In the genomic region with DNA sequence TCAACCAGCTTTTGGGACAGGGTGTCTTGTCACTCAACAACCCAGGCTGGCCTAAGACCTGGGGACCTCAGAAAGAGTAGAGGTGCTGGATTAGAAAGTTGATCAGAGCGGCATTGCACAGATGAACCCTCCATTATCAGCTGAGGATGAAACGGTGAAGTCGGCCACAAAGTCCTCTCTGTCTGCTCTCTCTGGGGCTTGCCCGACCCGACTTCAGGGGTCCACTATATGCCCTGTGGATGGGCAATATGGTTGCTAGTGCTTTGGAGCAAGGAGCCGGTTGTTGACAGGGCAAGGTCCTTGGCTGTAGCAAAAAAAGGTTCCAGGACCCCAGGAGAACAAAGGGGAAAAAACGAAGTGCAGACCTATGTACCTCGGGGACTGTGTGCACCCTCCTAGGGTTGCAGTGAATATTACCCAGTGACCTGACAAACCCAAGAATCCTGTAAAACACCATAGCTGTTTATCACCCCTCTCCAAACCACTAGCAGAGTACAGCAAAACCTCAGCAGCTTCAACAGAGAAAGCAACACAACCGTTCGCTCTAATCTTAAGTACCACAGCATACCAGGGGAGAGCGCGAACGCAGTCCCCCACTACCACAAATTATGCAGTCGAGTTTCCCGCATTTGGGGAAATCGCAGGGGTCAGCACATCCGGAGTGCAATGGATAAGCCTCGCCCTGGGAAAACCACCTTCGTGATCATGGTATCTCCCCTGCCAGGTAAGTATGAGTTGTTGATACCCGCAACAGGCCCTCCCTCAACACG, we compare ENCODE assay signal across 8 mouse cellular contexts. TPM values are rescaled to one million over a fixed set of nuclear protein-coding genes. Genes with fewer than 3 reads are reported as not detected.
DNase-seq lines count a peak whose midpoint lies in the region; ATAC-seq and TF ChIP-seq lines count a peak whose summit lies in the region.
"Not testable (repeated sequence)": the region's sequence is repeated elsewhere in the genome, so short reads cannot be mapped to it uniquely, and the experiment has no call there.

No protein-coding gene starts in this region.

- not testable (repeated sequence) for H3K4me2 ChIP-seq in heart, embryonic 12.5 days; hindbrain, embryonic 15.5 days; kidney, postnatal 0 days (ENCODE audit: low read length); liver, embryonic 16.5 days (ENCODE audit: low read depth, low read length); midbrain, embryonic 13.5 days (replicated peaks)

- DNase-seq in G1E (ENCODE audit: low spot score); kidney, postnatal 0 days (ENCODE audit: low spot score): not testable (repeated sequence)

- not testable (repeated sequence) for H3K9me3 ChIP-seq in G1E (replicated peaks); heart, embryonic 12.5 days (replicated peaks); hindbrain, embryonic 15.5 days; kidney, postnatal 0 days (replicated peaks; ENCODE audit: low read length); liver, embryonic 16.5 days (replicated peaks; ENCODE audit: control insufficient read depth, low read length); midbrain, embryonic 13.5 days

- not testable (repeated sequence) for H3K36me3 ChIP-seq in G1E (replicated peaks); heart, embryonic 12.5 days; hindbrain, embryonic 15.5 days; kidney, postnatal 0 days (ENCODE audit: insufficient read depth, low read length); liver, embryonic 16.5 days (ENCODE audit: control insufficient read depth, insufficient read depth); midbrain, embryonic 13.5 days

- not testable (repeated sequence) for TF ChIP-seq CTCF in G1E (IDR thresholded peaks at IDR 0.05; ENCODE audit: low read depth, low read length); kidney, postnatal 0 days (IDR thresholded peaks at IDR 0.05; ENCODE audit: low read depth)

- not testable (repeated sequence) for H3K4me1 ChIP-seq in G1E (ENCODE audit: insufficient read depth, low read depth, low read length); heart, embryonic 12.5 days (replicated peaks); hindbrain, embryonic 15.5 days (replicated peaks); kidney, postnatal 0 days (replicated peaks; ENCODE audit: insufficient read depth, low read length); liver, embryonic 16.5 days (ENCODE audit: control insufficient read depth, low read depth, low read length); midbrain, embryonic 13.5 days (replicated peaks)

- not testable (repeated sequence) for H3K27me3 ChIP-seq in G1E (ENCODE audit: insufficient read depth, low read length); heart, embryonic 12.5 days (replicated peaks); hindbrain, embryonic 15.5 days; kidney, postnatal 0 days (ENCODE audit: insufficient read depth, low read length); liver, embryonic 16.5 days (ENCODE audit: control insufficient read depth, insufficient read depth, low read depth, low read length); midbrain, embryonic 13.5 days

- H3K9ac ChIP-seq in heart, embryonic 12.5 days; hindbrain, embryonic 15.5 days; kidney, postnatal 0 days (ENCODE audit: low read depth, low read length); liver, embryonic 16.5 days (ENCODE audit: low read depth, low read length); midbrain, embryonic 13.5 days (replicated peaks): not testable (repeated sequence)

- peak; percentile 77 for ATAC-seq in G1E (ENCODE audit: extremely low read depth, insufficient number of reproducible peaks, low FRiP score, poor library complexity, severe bottlenecking)
- peak; percentile 73 for ATAC-seq in erythroid progenitor cell, adult 5-6 weeks (replicated peaks; ENCODE audit: low FRiP score, poor library complexity, severe bottlenecking)
- ATAC-seq in heart, embryonic 12.5 days (ENCODE audit: insufficient number of reproducible peaks, low FRiP score) = peak; percentile 80
- ATAC-seq in hindbrain, embryonic 15.5 days (ENCODE audit: low FRiP score, low read depth) = peak; percentile 84
- peak; percentile 82 for ATAC-seq in kidney, postnatal 0 days (replicated peaks; ENCODE audit: low FRiP score, low read depth)
- peak; percentile 83 for ATAC-seq in liver, embryonic 16.5 days (ENCODE audit: low read depth)
- peak; percentile 87 for ATAC-seq in midbrain, embryonic 13.5 days
- peak; percentile 54 for ATAC-seq in neutrophil, adult 5-6 weeks (ENCODE audit: extremely low read depth, insufficient number of reproducible peaks, low FRiP score, poor library complexity, severe bottlenecking)

- WGBS in heart, embryonic 12.5 days = no CpG with 5 or more reads among the region's 21 CpGs
- WGBS in hindbrain, embryonic 15.5 days = no CpG with 5 or more reads among the region's 21 CpGs
- no CpG with 5 or more reads among the region's 21 CpGs for WGBS in kidney, postnatal 0 days
- WGBS in liver, embryonic 16.5 days (ENCODE audit: insufficient replicate concordance) = no CpG with 5 or more reads among the region's 21 CpGs
- no CpG with 5 or more reads among the region's 21 CpGs for WGBS in midbrain, embryonic 13.5 days

- H3K27ac ChIP-seq in heart, embryonic 12.5 days (ENCODE audit: poor library complexity, severe bottlenecking); hindbrain, embryonic 15.5 days (replicated peaks); kidney, postnatal 0 days; liver, embryonic 16.5 days (ENCODE audit: low read length); midbrain, embryonic 13.5 days: not testable (repeated sequence)

- not testable (repeated sequence) for H3K4me3 ChIP-seq in G1E (ENCODE audit: low read depth, low read length); heart, embryonic 12.5 days; hindbrain, embryonic 15.5 days; kidney, postnatal 0 days (replicated peaks; ENCODE audit: low read depth, low read length); liver, embryonic 16.5 days (ENCODE audit: low read depth, low read length); midbrain, embryonic 13.5 days (replicated peaks)

RNA-seq across cellular contexts. Expression of a gene that starts 42.4 kb away (rescaled TPM):
- total RNA-seq in G1E (2014; fragmentation: Nextera tagmentation) (53.2 and 70.6 TPM in 2 replicates), G1E (2017) (84.9 and 106 TPM in 2 replicates)
- polyA plus RNA-seq in G1E (2012) = 59.6 and 98.9 TPM in 2 replicates
- total RNA-seq in erythroid progenitor cell, adult 5-6 weeks (2015; ENCODE audit: low replicate concordance) = 46.1 and 46.9 TPM in 2 replicates
- 24.0 and 48.3 TPM in 2 replicates for total RNA-seq in erythroid progenitor cell, adult 5-6 weeks (2017; ENCODE audit: low replicate concordance)
- polyA plus RNA-seq in heart, embryonic 12.5 days (2016; fragmentation: Nextera tagmentation; extraction: Ambion mirVana) = 45.4 and 49.9 TPM in 2 replicates
- polyA plus RNA-seq in hindbrain, embryonic 15.5 days (2015; fragmentation: Nextera tagmentation; extraction: Ambion mirVana) = 73.0 and 75.9 TPM in 2 replicates
- 77.4 and 85.6 TPM in 2 replicates for polyA plus RNA-seq in kidney, postnatal 0 days (2015; fragmentation: Nextera tagmentation; extraction: Ambion mirVana)
- 36.9 and 38.8 TPM in 2 replicates for polyA plus RNA-seq in liver, embryonic 16.5 days (2015; fragmentation: Nextera tagmentation; extraction: Ambion mirVana)
- 95.4 and 98.4 TPM in 2 replicates for polyA plus RNA-seq in midbrain, embryonic 13.5 days (2015; fragmentation: Nextera tagmentation; extraction: Ambion mirVana)
- total RNA-seq in neutrophil, adult 5-6 weeks (2017) = 72.9 and 117 TPM in 2 replicates

RNA-seq across cellular contexts. Expression of a gene that starts 57.4 kb away (rescaled TPM):
- total RNA-seq in G1E (2014; fragmentation: Nextera tagmentation) (74.0 and 80.4 TPM in 2 replicates), G1E (2017) (162 and 188 TPM in 2 replicates)
- 14.0 and 17.5 TPM in 2 replicates for polyA plus RNA-seq in G1E (2012)
- 11.2 and 17.2 TPM in 2 replicates for total RNA-seq in erythroid progenitor cell, adult 5-6 weeks (2015; ENCODE audit: low replicate concordance)
- total RNA-seq in erythroid progenitor cell, adult 5-6 weeks (2017; ENCODE audit: low replicate concordance) = 7.0 and 9.8 TPM in 2 replicates
- 122 and 135 TPM in 2 replicates for polyA plus RNA-seq in heart, embryonic 12.5 days (2016; fragmentation: Nextera tagmentation; extraction: Ambion mirVana)
- 152 and 154 TPM in 2 replicates for polyA plus RNA-seq in hindbrain, embryonic 15.5 days (2015; fragmentation: Nextera tagmentation; extraction: Ambion mirVana)
- polyA plus RNA-seq in kidney, postnatal 0 days (2015; fragmentation: Nextera tagmentation; extraction: Ambion mirVana) = 256 and 259 TPM in 2 replicates
- 45.3 and 45.4 TPM in 2 replicates for polyA plus RNA-seq in liver, embryonic 16.5 days (2015; fragmentation: Nextera tagmentation; extraction: Ambion mirVana)
- polyA plus RNA-seq in midbrain, embryonic 13.5 days (2015; fragmentation: Nextera tagmentation; extraction: Ambion mirVana) = 183 and 192 TPM in 2 replicates
- total RNA-seq in neutrophil, adult 5-6 weeks (2017) = 81.8 and 85.9 TPM in 2 replicates
